Mouse (Mus musculus) forebrain, embryonic 15.5 days (tissue): ENCODE measurements at regions not wholly inside any gene's neighbourhood (a gene's known extent, or its start where the extent isn't known, plus 50 kb on each side); places are given as distances from the start of the nearest gene placed in this dataset.

Experiments used
- ATAC-seq: fragments of 200-750 bp; cut with Nextera tagmentation; replicated peaks from 2 replicates; pipeline ENCODE4 v1.8.0; 2017; ENCODE audit warnings: mild to moderate bottlenecking, moderate TSS enrichment, moderate library complexity
- H3K27ac ChIP-seq: fragments of 300-500 bp; sonication (generic); replicated peaks from 2 replicates; pipeline ENCODE4 v1.5.1; 2015; ENCODE audit warnings: mild to moderate bottlenecking, inconsistent platforms
- H3K27me3 ChIP-seq: fragments of 300-500 bp; sonication (generic); 2 replicates; pipeline ENCODE4 v1.6.1; 2015; ENCODE audit warnings: inconsistent platforms
- H3K36me3 ChIP-seq: fragments of 300-500 bp; sonication (generic); 2 replicates; pipeline ENCODE4 v1.6.1; 2015; ENCODE audit warnings: mild to moderate bottlenecking, inconsistent platforms
- H3K4me1 ChIP-seq: fragments of 300-500 bp; sonication (generic); 2 replicates; pipeline ENCODE4 v1.6.1; 2015; ENCODE audit warnings: inconsistent platforms
- H3K4me2 ChIP-seq: fragments of 300-500 bp; sonication (generic); replicated peaks from 2 replicates; pipeline ENCODE4 v1.6.1; 2015; ENCODE audit warnings: mild to moderate bottlenecking, inconsistent platforms
- H3K4me3 ChIP-seq: fragments of 300-500 bp; sonication (generic); 2 replicates; pipeline ENCODE4 v1.5.1; 2015; ENCODE audit warnings: mild to moderate bottlenecking, inconsistent platforms
- H3K9ac ChIP-seq: fragments of 300-500 bp; sonication (generic); replicated peaks from 2 replicates; pipeline ENCODE4 v1.6.1; 2015; ENCODE audit warnings: mild to moderate bottlenecking, inconsistent platforms
- H3K9me3 ChIP-seq: fragments of 300-500 bp; sonication (generic); 2 replicates; pipeline ENCODE4 v1.6.1; 2016; ENCODE audit warnings: inconsistent platforms
- WGBS: fragments of 180-500 bp; shearing (Covaris S2); methylation state at CpG from one replicate; pipeline ENCODE4 v1.1.7; 2015; ENCODE audit warnings: mixed read lengths; 5-methylcytosine and 5-hydroxymethylcytosine counted together

DNA sequence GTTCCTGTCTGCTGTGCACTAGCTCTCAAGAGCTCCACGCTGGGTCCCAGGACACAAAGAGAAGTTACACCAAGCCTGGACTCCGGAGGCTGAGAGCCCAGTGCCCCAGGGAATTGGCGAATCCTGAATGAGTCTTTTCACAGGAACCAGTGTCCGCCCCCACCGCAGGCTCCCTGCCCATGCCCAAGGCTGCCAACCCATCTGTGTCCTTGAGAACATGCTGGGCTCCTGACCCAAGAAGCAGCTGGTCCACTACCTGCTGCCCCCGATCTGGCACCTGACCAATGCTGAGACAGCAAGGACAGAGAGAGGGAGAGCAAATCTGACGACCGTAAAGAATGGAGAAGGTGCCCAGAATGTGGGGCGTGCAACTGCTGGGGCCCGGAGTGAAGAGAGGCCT is 85.2 kb upstream of the Cplx2 start:
- H3K27ac ChIP-seq, result peak overlapping the region; percentile 35
- no peaks in the 10 kb centered on the region for H3K27me3 ChIP-seq
- no peaks in the 10 kb centered on the region for H3K36me3 ChIP-seq
- H3K4me2 ChIP-seq, result no peak overlapping the region
- WGBS, result 63% methylated on average over 10 of the region's 10 CpGs
- ATAC-seq, result peak; percentile 17; the same call in 1 of the 2 replicates
- no peak overlapping the region for H3K9ac ChIP-seq
- no peaks in the 10 kb centered on the region for H3K9me3 ChIP-seq
- no peak overlapping the region for H3K4me3 ChIP-seq
- H3K4me1 ChIP-seq, result peaks cover 24% of the 10 kb centered on the region

DNA sequence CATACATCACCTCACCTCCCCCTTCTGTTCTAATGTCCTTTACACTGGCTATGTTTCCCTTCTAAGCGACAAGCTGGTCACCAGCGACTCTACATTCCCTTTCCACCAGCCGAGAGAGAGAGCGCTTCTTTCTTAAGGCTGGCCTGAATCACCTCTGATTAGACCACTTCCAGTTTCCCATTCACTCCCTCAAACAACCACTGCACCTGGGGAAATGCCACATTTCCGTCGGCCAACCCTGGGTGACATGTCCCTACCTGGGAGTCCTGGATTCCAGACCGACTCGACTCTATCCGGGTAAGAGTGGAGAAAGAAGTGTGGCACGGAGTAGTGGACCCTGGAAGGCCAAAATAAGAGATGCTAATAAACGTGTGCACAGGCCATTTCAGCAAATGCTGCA is 84.5 kb upstream of the Cplx2 start:
- no peak for ATAC-seq
- no peak overlapping the region for H3K27ac ChIP-seq
- H3K36me3 ChIP-seq, result no peaks in the 10 kb centered on the region
- 92% methylated on average over 11 of the region's 11 CpGs for WGBS
- no peak overlapping the region for H3K4me3 ChIP-seq
- H3K4me1 ChIP-seq, result peaks cover 18% of the 10 kb centered on the region
- H3K9ac ChIP-seq, result no peak overlapping the region
- H3K9me3 ChIP-seq, result no peaks in the 10 kb centered on the region
- H3K4me2 ChIP-seq, result no peak overlapping the region
- H3K27me3 ChIP-seq, result no peaks in the 10 kb centered on the region

DNA sequence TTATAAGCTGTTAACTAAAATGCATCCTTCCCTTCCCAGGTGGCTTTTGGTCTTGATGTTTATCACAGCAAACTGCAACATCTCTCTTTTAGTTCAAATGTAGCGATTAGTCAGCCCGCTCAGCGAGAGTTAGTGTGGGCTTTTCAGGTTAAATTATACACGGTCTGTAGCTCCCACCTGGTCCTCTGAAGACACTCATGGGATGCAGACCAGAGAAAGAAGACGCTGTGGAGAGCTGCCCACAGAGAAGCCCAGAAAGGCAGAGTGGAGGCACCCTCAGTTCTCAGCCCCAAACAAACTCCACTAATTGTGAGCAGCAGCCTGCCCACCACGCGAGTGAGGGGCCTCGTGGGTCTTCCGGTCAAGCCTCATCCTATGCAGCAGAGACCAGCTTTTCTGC is 81.1 kb upstream of the Cplx2 start:
- H3K4me1 ChIP-seq, result 0 out of 2 replicates have a peak, but pooled peaks cover 5% of the 10 kb centered on the region
- no peak overlapping the region for H3K27ac ChIP-seq
- no peaks in the 10 kb centered on the region for H3K27me3 ChIP-seq
- no peak overlapping the region for H3K4me2 ChIP-seq
- H3K36me3 ChIP-seq, result no peaks in the 10 kb centered on the region
- no peak overlapping the region for H3K4me3 ChIP-seq
- 74% methylated on average over 9 of the region's 9 CpGs for WGBS
- H3K9ac ChIP-seq, result no peak overlapping the region
- ATAC-seq, result no peak
- no peaks in the 10 kb centered on the region for H3K9me3 ChIP-seq

DNA sequence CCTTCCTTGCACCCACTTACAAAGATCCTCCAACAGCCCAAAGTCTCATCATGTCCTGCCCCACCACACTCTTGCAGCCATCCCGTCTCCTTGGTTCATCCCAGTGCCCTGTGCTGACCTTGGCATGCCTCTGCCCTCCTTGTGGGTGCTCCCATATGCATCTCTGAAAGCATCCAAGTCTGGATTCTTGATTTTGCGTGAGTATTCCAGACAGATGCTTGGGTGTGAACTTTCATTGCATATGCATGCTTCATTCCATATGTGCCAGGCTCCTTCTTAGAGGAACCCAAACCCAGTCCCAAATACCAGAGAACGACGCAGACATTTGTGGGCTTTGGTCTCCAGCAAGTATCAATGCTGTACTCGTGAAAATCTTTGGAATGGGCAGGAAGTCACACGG is 78.8 kb upstream of the Cplx2 start:
- Histone ChIP-seq H3K4me2 (no peak overlapping the region), H3K27me3 (no peaks in the 10 kb centered on the region), H3K4me1 (0 out of 2 replicates have a peak, but pooled peaks cover 5% of the 10 kb centered on the region), H3K9ac (no peak overlapping the region), H3K4me3 (no peak overlapping the region), H3K9me3 (no peaks in the 10 kb centered on the region), H3K36me3 (no peaks in the 10 kb centered on the region), H3K27ac (no peak overlapping the region)
- no peak for ATAC-seq
- 71% methylated on average over 6 of the region's 6 CpGs for WGBS

DNA sequence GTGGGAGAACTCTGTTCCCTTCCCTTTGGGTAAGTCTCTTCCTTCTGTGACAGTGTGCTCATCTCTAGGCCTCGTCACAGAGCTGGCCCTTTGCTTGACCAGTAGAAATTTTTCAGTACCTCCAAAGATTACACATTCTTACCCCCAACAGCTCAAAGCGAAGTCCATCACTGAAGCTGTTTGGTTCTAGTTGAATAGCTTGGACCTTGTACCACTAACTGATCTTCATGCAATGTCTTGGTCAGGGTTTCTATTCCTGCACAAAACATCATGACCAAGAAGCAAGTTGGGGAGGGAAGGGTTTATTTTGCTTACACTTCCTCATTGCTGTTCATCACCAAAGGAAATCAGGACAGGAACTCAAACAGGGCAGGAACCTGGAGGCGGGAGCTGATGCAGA is 78.1 kb upstream of the Cplx2 start:
- no peaks in the 10 kb centered on the region for H3K27me3 ChIP-seq
- no peak overlapping the region for H3K4me3 ChIP-seq
- no peak for ATAC-seq
- no peak overlapping the region for H3K27ac ChIP-seq
- H3K4me2 ChIP-seq, result no peak overlapping the region
- H3K9me3 ChIP-seq, result no peaks in the 10 kb centered on the region
- 87% methylated on average over 3 of the region's 3 CpGs for WGBS
- no peak overlapping the region for H3K9ac ChIP-seq
- no peaks in the 10 kb centered on the region for H3K36me3 ChIP-seq
- H3K4me1 ChIP-seq, result 0 out of 2 replicates have a peak, but pooled peaks cover 5% of the 10 kb centered on the region

DNA sequence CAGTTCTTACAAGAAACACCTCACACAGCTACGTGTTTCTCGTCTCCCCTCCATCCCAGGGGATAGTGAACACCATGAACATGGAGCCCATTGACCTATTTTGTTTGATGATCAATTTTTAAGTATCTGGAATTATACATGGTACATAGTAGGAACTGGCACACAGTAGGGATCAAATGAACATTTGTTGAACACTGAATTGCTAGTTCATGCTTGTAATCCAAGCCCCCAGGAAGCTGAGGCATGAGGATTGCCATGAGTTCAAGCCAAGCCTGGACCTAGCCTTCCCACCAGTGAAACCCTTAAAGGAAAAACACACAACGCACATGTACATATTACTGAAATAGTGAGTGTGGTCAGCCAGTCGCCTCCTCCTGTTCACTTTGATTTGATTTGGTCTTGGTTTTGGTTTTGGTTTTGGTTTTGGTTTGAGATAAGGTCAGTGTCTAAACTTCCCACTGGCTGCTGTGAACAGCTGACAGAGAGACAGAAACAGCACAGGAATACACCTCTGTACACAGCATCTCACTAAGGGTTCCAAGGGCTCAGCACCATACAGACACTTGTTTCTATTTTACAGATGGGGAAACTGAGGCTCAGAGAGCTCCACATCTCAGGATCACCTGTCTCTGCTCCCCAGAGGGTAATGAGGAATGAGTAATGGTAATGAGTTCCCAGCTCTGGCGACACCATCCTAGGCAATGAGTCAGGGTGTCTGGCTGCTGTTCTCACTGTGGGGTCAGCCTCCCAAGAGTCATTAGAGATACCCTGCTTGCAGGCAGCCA is 75.5 kb upstream of the Cplx2 start:
- H3K36me3 ChIP-seq, result no peaks in the 10 kb centered on the region
- H3K27me3 ChIP-seq, result no peaks in the 10 kb centered on the region
- H3K4me1 ChIP-seq, result 0 out of 2 replicates have a peak, but pooled peaks cover 5% of the 10 kb centered on the region
- no peak overlapping the region for H3K9ac ChIP-seq
- no peaks in the 10 kb centered on the region for H3K9me3 ChIP-seq
- no peak overlapping the region for H3K4me3 ChIP-seq
- H3K4me2 ChIP-seq, result no peak overlapping the region
- H3K27ac ChIP-seq, result no peak overlapping the region
- 74% methylated on average over 5 of the region's 5 CpGs for WGBS
- ATAC-seq, result no peak

DNA sequence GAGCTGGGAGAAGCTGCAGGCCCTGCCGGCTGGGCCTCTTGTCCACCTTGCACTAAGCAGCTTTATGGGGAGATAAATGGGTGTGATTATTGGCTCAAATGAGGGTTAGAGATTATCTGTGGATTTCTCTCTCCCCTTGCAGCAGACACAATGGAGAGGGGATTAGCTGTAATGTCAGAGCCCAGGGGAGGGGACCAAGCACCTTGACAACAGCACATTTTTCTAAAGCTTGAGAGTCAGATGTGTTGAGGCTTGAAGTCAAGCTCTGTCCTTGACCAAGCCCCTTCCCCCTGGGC is 74.9 kb upstream of the Cplx2 start:
- Histone ChIP-seq H3K36me3 (no peaks in the 10 kb centered on the region), H3K4me1 (peaks cover 8% of the 10 kb centered on the region; the same call in 1 of the 2 replicates), H3K9ac (no peak overlapping the region), H3K27me3 (no peaks in the 10 kb centered on the region), H3K4me2 (no peak overlapping the region), H3K27ac (no peak overlapping the region), H3K9me3 (no peaks in the 10 kb centered on the region), H3K4me3 (no peak overlapping the region)
- WGBS, result 10% methylated on average over 1 of the region's 1 CpGs
- ATAC-seq, result no peak

DNA sequence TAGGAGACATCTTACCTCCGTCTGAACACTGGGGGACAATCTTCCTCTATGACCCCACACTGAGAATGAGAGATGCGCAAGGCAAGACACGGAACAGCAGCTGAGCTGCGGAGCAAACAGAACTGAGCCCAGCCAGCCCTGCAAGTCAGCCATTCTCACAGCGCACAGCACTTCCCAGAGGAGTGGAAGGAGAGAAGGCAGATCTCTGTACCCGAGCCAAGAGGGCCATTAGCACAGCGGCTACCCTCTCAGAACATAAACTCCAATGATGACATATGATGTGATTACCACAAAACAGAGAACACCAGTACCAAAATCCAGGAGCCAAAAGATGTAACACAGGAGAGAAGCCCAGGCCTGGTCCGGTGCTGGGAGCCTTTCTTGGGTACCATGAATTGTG is 72.3 kb upstream of the Cplx2 start:
- Histone ChIP-seq H3K4me3 (no peak overlapping the region), H3K36me3 (no peaks in the 10 kb centered on the region), H3K27ac (0 out of 2 replicates have a peak overlapping the region, but pooled peaks have one; percentile 16), H3K27me3 (no peaks in the 10 kb centered on the region), H3K4me1 (peaks cover 19% of the 10 kb centered on the region), H3K4me2 (no peak overlapping the region), H3K9ac (no peak overlapping the region), H3K9me3 (no peaks in the 10 kb centered on the region)
- ATAC-seq, result no peak
- WGBS, result 69% methylated on average over 8 of the region's 8 CpGs

DNA sequence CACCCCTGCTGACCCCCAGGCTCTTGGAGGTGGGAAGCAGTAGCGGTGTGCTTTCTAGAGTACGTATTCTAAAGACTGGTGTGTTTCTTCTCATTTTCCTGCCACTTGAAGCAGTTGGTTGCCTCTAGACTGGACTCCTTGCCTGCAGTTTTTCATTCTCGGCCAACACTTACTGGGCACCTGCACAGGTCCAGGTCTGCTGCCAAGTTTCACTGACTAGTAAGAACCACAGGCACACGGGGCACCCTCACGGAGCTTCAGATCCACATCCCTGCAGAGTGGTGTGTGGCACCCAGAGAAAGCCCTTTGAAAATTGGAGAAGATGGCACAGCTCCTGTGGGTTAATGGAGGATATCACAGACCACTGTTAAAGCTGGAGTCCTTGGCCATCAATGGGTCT is 71.9 kb upstream of the Cplx2 start:
- Histone ChIP-seq H3K4me3 (no peak overlapping the region), H3K27me3 (no peaks in the 10 kb centered on the region), H3K9ac (no peak overlapping the region), H3K9me3 (no peaks in the 10 kb centered on the region), H3K36me3 (no peaks in the 10 kb centered on the region), H3K27ac (0 out of 2 replicates have a peak overlapping the region, but pooled peaks have one; percentile 16), H3K4me1 (peaks cover 23% of the 10 kb centered on the region), H3K4me2 (no peak overlapping the region)
- 90% methylated on average over 5 of the region's 5 CpGs for WGBS
- no peak for ATAC-seq

DNA sequence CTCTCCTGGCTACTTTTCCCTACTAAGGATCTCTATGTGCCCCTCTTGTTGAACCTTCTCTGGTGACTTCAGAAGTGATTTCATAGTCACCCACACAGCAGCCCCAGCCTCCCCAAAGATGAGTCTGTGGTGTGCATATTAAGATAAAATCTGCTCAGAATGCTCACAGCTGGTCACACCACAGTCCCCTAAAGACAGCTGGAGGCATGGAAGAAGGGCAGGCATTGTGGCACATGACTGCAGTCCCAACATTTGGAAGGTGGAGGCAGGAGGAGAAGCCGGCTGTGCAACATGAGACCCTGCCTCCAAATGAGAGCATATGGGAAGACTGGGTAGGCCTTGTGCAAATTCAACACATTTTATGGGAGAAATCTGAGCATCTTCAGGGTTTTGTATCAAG is 70.0 kb upstream of the Cplx2 start:
- Histone ChIP-seq H3K4me3 (no peak overlapping the region), H3K9ac (no peak overlapping the region), H3K4me2 (no peak overlapping the region), H3K27ac (no peak overlapping the region), H3K4me1 (peaks cover 30% of the 10 kb centered on the region), H3K27me3 (no peaks in the 10 kb centered on the region), H3K9me3 (no peaks in the 10 kb centered on the region), H3K36me3 (no peaks in the 10 kb centered on the region)
- WGBS, result 80% methylated on average over 1 of the region's 1 CpGs
- no peak for ATAC-seq

DNA sequence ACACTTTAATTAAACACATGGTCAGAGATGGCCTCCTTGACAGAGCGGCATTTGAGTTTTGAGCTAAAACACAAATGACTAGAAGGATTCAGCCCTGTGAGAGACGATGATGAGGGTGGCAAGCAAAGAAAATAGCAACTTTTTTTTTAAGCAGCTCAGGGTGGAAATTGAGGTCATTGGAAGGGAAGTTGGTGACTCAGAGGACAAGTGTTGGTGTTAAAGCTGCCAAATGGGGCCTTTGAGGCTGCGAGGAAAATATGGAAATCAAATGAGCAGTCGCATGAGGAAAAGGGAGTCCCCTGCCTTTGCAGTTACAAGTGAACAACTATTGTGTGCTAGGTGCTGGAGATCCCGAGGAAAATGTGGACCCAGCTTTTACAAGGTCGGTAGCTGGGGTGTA is 69.5 kb upstream of the Cplx2 start:
- no peak for ATAC-seq
- Histone ChIP-seq H3K4me3 (peak overlapping the region; percentile 70; the same call in 1 of the 2 replicates), H3K4me2 (peak overlapping the region; percentile 90), H3K27ac (peak overlapping the region; percentile 99), H3K27me3 (no peaks in the 10 kb centered on the region), H3K36me3 (no peaks in the 10 kb centered on the region), H3K9me3 (no peaks in the 10 kb centered on the region), H3K9ac (peak overlapping the region; percentile 90; the same call in 1 of the 2 replicates), H3K4me1 (peaks cover 30% of the 10 kb centered on the region)
- WGBS, result 31% methylated on average over 6 of the region's 6 CpGs

DNA sequence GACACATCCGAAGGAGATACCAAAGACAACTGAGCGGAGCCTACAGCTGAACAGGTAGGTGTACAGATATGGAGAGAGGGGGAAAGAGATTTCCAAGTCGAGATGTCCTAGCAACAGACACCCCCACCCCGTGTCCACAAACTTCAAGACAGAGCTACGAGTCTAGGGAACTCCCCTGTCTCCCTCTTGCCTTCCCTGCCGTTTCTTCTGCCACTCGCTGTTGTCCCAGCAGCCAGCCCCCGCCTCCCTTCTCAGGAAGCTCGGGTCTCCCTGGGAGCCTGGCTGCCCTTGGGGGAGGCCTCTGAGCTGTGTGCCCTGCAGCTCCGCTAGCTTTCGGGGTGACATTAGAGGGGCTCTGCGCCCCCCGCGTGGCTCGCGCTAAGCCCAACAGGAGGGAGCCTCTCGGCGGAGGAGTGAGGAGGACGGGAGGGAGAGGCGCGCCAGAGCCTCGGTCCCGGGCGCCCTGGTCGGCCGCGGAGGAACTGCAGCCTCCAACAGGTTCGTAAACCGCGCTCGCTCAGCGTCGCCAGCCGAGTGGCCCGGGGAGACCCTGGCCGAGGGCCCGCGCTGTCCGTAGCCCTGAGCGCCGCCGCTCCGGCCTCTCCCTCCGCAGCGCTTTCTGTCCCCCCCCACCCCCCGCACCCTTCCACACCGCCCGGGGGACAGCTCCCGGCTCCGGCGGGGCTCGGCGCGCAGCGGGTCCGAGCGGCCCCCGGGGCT is 68.6 kb upstream of the Cplx2 start:
- Histone ChIP-seq H3K4me2 (peak overlapping the region; percentile 90), H3K27ac (peak overlapping the region; percentile 99), H3K4me3 (peak overlapping the region; percentile 70), H3K27me3 (no peaks in the 10 kb centered on the region), H3K9me3 (no peaks in the 10 kb centered on the region), H3K4me1 (peaks cover 34% of the 10 kb centered on the region), H3K36me3 (no peaks in the 10 kb centered on the region), H3K9ac (peak overlapping the region; percentile 90)
- ATAC-seq, result peak; percentile 60
- 2% methylated on average over 43 of the region's 58 CpGs for WGBS
